ENCODE assay signal across 14 mouse cellular contexts in the genomic region with DNA sequence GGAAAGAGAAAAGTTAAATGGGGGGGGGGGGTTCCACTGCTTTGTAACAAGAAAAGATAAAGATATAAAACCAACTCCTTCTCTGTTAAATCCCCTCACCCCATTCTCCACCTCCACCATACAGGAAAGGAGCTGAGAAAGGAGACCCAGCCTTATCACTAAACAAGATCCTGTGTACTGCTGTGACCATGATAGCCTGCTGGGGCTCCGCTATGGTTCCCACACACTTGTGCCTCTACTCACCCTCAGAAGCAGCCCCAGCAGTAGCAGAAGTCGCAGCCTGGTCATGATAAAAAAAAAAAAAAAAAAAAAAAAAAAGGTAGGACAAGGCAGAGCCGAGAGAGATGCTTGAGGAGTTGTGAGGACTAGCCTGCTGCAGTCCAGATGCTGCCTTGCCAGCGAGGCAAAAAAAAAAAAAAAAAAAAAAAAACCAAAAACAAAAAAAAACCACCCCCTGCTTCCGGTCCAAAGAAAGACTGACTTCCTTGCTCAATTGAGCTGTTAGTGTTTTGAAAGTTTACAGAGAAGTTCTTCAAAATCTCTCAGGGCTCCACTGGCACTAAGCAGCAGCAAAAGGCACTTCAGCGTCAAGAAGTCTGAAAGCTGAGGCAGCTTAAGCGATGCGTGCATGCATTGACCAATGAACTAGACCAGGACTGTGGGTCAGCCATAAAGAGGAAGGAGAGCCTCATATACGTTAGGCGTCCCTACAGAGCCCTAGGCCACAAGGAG. TPM values are rescaled to one million over a fixed set of nuclear protein-coding genes. Genes with fewer than 3 reads are reported as not detected.
A peak's percentile ranks its signal among the peaks of the same experiment; 100 is the strongest.
DNase-seq lines count a peak whose midpoint lies in the region; ATAC-seq and TF ChIP-seq lines count a peak whose summit lies in the region.
"Had no signal": no experiment of that assay in that cellular context is flagged by ENCODE, and none has a peak within 500 bp of the region (broad histone marks: within the 10 kb centered on the region; RNA-seq: fewer than 3 reads in every experiment).

No protein-coding gene starts in this region.

- peak overlapping the region; percentile 88; the same call in 1 of the 2 replicates for H3K27ac ChIP-seq in kidney, adult 2 months (ENCODE audit: insufficient read depth, low read depth, low read length)
- no peak overlapping the region for H3K27ac ChIP-seq in ES-E14 (ENCODE audit: insufficient read depth, low read depth, low read length, poor library complexity, severe bottlenecking)
- no peak overlapping the region for H3K27ac ChIP-seq in liver, embryonic 13.5 days
- H3K27ac ChIP-seq: forebrain, embryonic 12.5 days; hindbrain, embryonic 14.5 days; midbrain, embryonic 13.5 days had no signal

- no peaks in the 10 kb centered on the region for H3K4me1 ChIP-seq in kidney, adult 2 months (ENCODE audit: control insufficient read depth, insufficient read depth, low read length)
- no peaks in the 10 kb centered on the region for H3K4me1 ChIP-seq in ES-E14 (ENCODE audit: control insufficient read depth in 2 of 2, insufficient read depth in 2 of 2, low read length in 2 of 2, poor library complexity in 1 of 2)
- no peaks in the 10 kb centered on the region for H3K4me1 ChIP-seq in liver, embryonic 13.5 days (replicated peaks)
- H3K4me1 ChIP-seq: forebrain, embryonic 12.5 days; midbrain, embryonic 13.5 days had no signal

- peak overlapping the region; percentile 43; the same call in 1 of the 2 replicates for H3K4me3 ChIP-seq in kidney, adult 2 months (ENCODE audit: insufficient read depth, low read depth, low read length)
- H3K4me3 ChIP-seq in ES-E14 (ENCODE audit: insufficient read depth in 1 of 2, low read depth in 1 of 2, low read length in 2 of 2, poor library complexity in 1 of 2, severe bottlenecking in 1 of 2), result no peak overlapping the region
- no peak overlapping the region for H3K4me3 ChIP-seq in liver, embryonic 13.5 days (replicated peaks)
- H3K4me3 ChIP-seq: forebrain, embryonic 12.5 days; midbrain, embryonic 13.5 days had no signal

- H3K36me3 ChIP-seq in kidney, adult 2 months (ENCODE audit: control insufficient read depth, insufficient read depth, low read length), result no peaks in the 10 kb centered on the region
- H3K36me3 ChIP-seq in ES-E14 (ENCODE audit: control insufficient read depth, insufficient read depth, low read length, poor library complexity, severe bottlenecking), result no peaks in the 10 kb centered on the region
- H3K36me3 ChIP-seq in liver, embryonic 13.5 days, result no peaks in the 10 kb centered on the region
- H3K36me3 ChIP-seq in splenic B cell, adult 2 months (ENCODE audit: control insufficient read depth, insufficient read depth, low read length, poor library complexity, severe bottlenecking), result no peaks in the 10 kb centered on the region
- H3K36me3 ChIP-seq: forebrain, embryonic 12.5 days; G1E; midbrain, embryonic 13.5 days had no signal

- peak; percentile 11 for DNase-seq in kidney, adult 2 months
- no peak for DNase-seq in kidney, postnatal 14 days
- no peak for DNase-seq in ES-E14 (ENCODE audit: low read depth, low spot score)
- no peak for DNase-seq in liver, embryonic 13.5 days
- peak; percentile 52 for DNase-seq in splenic B cell, adult 2 months (ENCODE audit: low read depth, low spot score)
- no peak for DNase-seq in left cerebral cortex, adult 18-20 months (ENCODE audit: low spot score in 2 of 2)
- no peak for DNase-seq in kidney, adult 11 months
- DNase-seq in left cerebral cortex, adult 9 months (ENCODE audit: low spot score in 2 of 2), result no peak
- DNase-seq: kidney, postnatal 4 days had no signal

- H3K9ac ChIP-seq in ES-E14 (ENCODE audit: insufficient read depth, low read depth, low read length, poor library complexity, severe bottlenecking), result no peak overlapping the region
- no peak overlapping the region for H3K9ac ChIP-seq in liver, embryonic 13.5 days
- H3K9ac ChIP-seq: forebrain, embryonic 12.5 days; hindbrain, embryonic 14.5 days; midbrain, embryonic 13.5 days had no signal

- peak overlapping the region; percentile 12; the same call in 1 of the 2 replicates for H3K4me2 ChIP-seq in liver, embryonic 13.5 days
- H3K4me2 ChIP-seq: forebrain, embryonic 12.5 days; hindbrain, embryonic 14.5 days; midbrain, embryonic 13.5 days had no signal

- 51% methylated on average over 10 of the region's 10 CpGs for WGBS in kidney, adult 2 months
- WGBS in liver, embryonic 13.5 days (ENCODE audit: insufficient replicate concordance), result 19% methylated on average over 10 of the region's 10 CpGs

- H3K27me3 ChIP-seq in kidney, adult 2 months (replicated peaks; ENCODE audit: control insufficient read depth, insufficient read depth, low read length), result no peaks in the 10 kb centered on the region
- H3K27me3 ChIP-seq in liver, embryonic 13.5 days, result no peaks in the 10 kb centered on the region
- H3K27me3 ChIP-seq in splenic B cell, adult 2 months (ENCODE audit: control insufficient read depth, insufficient read depth, low read length, poor library complexity, severe bottlenecking), result no peaks in the 10 kb centered on the region
- H3K27me3 ChIP-seq: forebrain, embryonic 12.5 days; midbrain, embryonic 13.5 days had no signal

- no peak for TF ChIP-seq CTCF in kidney, adult 2 months (conservative IDR thresholded peaks at IDR 0.05; ENCODE audit: insufficient read depth, insufficient read length, low read depth, low read length)

- TF ChIP-seq POLR2A in kidney, adult 2 months (IDR thresholded peaks at IDR 0.05; ENCODE audit: low read depth, low read length), result no peak

- no peaks in the 10 kb centered on the region for H3K9me3 ChIP-seq in ES-E14 (ENCODE audit: control insufficient read depth, insufficient read depth, low read depth, low read length)
- no peaks in the 10 kb centered on the region for H3K9me3 ChIP-seq in liver, embryonic 13.5 days (replicated peaks)
- H3K9me3 ChIP-seq: forebrain, embryonic 12.5 days; G1E; midbrain, embryonic 13.5 days had no signal

- in situ Hi-C loops in ES-E14 (cut with MboI; ENCODE audit: low sequenced_read_pairs in 2 of 2, unreplicated experiment in 2 of 2), result no loop called here

- peak; percentile 47; the same call in 1 of the 2 replicates for ATAC-seq in liver, embryonic 13.5 days (ENCODE audit: low read depth)
- ATAC-seq: midbrain, embryonic 13.5 days had no signal

TF ChIP-seq in ES-E14, 5 proteins besides CTCF, POLR2A, EP300 and RAD21:
- TF ChIP-seq HCFC1 (IDR thresholded peaks at IDR 0.05; ENCODE audit: borderline replicate concordance, insufficient read depth, low read length) (no peak), ZNF384 (IDR thresholded peaks at IDR 0.05; ENCODE audit: low read depth, low read length) (peak; percentile 73), CHD2 (IDR thresholded peaks at IDR 0.05; ENCODE audit: low read depth, low read length) (no peak)

RNA-seq across cellular contexts. Expression of a gene that starts 0.8 kb away (rescaled TPM):
- 0.91 and 1.4 TPM in 2 replicates for polyA plus RNA-seq in kidney, adult 2 months (2012; rRNA removed)
- 0.11 and 0.18 TPM in 2 replicates for total RNA-seq in ES-E14 (2012; rRNA removed)
- polyA plus RNA-seq in liver, embryonic 13.5 days (2015; fragmentation: Nextera tagmentation; extraction: Ambion mirVana), result 0.54 and 0.64 TPM in 2 replicates
- not detected for total RNA-seq in left cerebral cortex, adult 18-20 months (2021)
- polyA plus RNA-seq: G1E; testis, adult 2 months had no signal

RNA-seq across cellular contexts. Expression of a gene that starts 21.7 kb away (rescaled TPM):
- polyA plus RNA-seq in kidney, adult 2 months (2012; rRNA removed), result 5.4 and 5.6 TPM in 2 replicates
- 12.9 and 18.7 TPM in 2 replicates for total RNA-seq in ES-E14 (2012; rRNA removed)
- 1.0 and 1.2 TPM in 2 replicates for polyA plus RNA-seq in liver, embryonic 13.5 days (2015; fragmentation: Nextera tagmentation; extraction: Ambion mirVana)
- total RNA-seq in left cerebral cortex, adult 18-20 months (2021), result 1 to 10 TPM; 1.7 to 2.1 TPM
- polyA plus RNA-seq: G1E had no signal

RNA-seq across cellular contexts. Expression of a gene that starts 27.8 kb away (rescaled TPM):
- 8.9 and 9.6 TPM in 2 replicates for polyA plus RNA-seq in kidney, adult 2 months (2012; rRNA removed)
- total RNA-seq in ES-E14 (2012; rRNA removed), result 153 and 241 TPM in 2 replicates
- 64.3 and 69.3 TPM in 2 replicates for polyA plus RNA-seq in liver, embryonic 13.5 days (2015; fragmentation: Nextera tagmentation; extraction: Ambion mirVana)
- total RNA-seq in left cerebral cortex, adult 18-20 months (2021), result 10 to 100 TPM; 53.2 to 57.8 TPM

RNA-seq across cellular contexts. Expression of a gene that starts 58.0 kb away (rescaled TPM):
- polyA plus RNA-seq in kidney, adult 2 months (2012; rRNA removed), result 3.0 and 3.5 TPM in 2 replicates
- total RNA-seq in ES-E14 (2012; rRNA removed), result 2.3 and 3.0 TPM in 2 replicates
- 0.17 and 0.44 TPM in 2 replicates for polyA plus RNA-seq in liver, embryonic 13.5 days (2015; fragmentation: Nextera tagmentation; extraction: Ambion mirVana)
- 1 to 10 TPM; 1.0 to 1.1 TPM for total RNA-seq in left cerebral cortex, adult 18-20 months (2021)
- polyA plus RNA-seq: G1E had no signal

Comparison
In these comparisons a context has a peak if more than half of its experiments do, and no peak if none do; other contexts are left out.
1. DNase-seq: peak in kidney, adult 2 months (single experiment) and splenic B cell, adult 2 months (single experiment); none in kidney, postnatal 14 days (single experiment), ES-E14 (single experiment), liver, embryonic 13.5 days (single experiment), left cerebral cortex, adult 18-20 months (0 of 2), kidney, adult 11 months (single experiment) and left cerebral cortex, adult 9 months (0 of 2).